Mouse (Mus musculus): ENCODE data around the gene Olfr1016. TPM values are rescaled to one million over a fixed set of nuclear protein-coding genes. Genes with fewer than 3 reads are reported as not detected.

The Olfr1016 gene
- polyA plus RNA-seq (2015; fragmentation: Nextera tagmentation; extraction: Ambion mirVana) = not detected in 2 replicates

DNA sequence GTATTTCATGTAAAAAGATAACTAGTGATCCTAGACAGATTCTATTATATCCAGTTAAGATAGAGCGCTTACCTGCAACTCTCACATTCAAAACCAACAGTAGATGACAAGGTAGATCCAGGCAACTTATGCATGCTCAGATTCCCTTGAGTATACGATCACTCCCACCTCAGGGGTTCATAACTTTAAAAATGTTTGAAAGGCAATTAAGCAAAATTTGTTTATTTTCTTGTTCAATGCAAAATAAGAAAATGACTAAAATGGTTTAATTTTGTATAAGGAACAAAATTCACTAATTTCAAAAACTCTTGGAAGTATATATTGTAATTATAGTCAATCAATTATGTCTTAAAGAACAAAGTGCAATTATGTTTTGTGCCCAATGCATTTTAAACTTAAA lies at the start of gene Olfr1016:
Gene Olfr1016 (minus strand): TSS at position 101 of the 400 bp plus-strand sequence.
- Histone ChIP-seq H3K4me2 (ENCODE audit: low read length) (no peak within 1 kb of the TSS), H3K27me3 (ENCODE audit: insufficient read depth, low read length) (no peaks in the 10 kb centered on the region), H3K4me1 (replicated peaks; ENCODE audit: insufficient read depth, low read length) (no peaks in the 10 kb centered on the region), H3K27ac (no peak within 1 kb of the TSS), H3K9me3 (replicated peaks; ENCODE audit: low read length) (no peaks in the 10 kb centered on the region), H3K9ac (ENCODE audit: low read depth, low read length) (no peak within 1 kb of the TSS), H3K4me3 (replicated peaks; ENCODE audit: low read depth, low read length) (no peak within 1 kb of the TSS), H3K36me3 (ENCODE audit: insufficient read depth, low read length) (no peaks in the 10 kb centered on the region)
- 87% methylated on average over 2 of the region's 2 CpGs for WGBS
- no peak for TF ChIP-seq CTCF (IDR thresholded peaks at IDR 0.05; ENCODE audit: low read depth)
- no peak for ATAC-seq (replicated peaks; ENCODE audit: low FRiP score, low read depth)
- no peak for DNase-seq (ENCODE audit: low spot score)

DNA sequence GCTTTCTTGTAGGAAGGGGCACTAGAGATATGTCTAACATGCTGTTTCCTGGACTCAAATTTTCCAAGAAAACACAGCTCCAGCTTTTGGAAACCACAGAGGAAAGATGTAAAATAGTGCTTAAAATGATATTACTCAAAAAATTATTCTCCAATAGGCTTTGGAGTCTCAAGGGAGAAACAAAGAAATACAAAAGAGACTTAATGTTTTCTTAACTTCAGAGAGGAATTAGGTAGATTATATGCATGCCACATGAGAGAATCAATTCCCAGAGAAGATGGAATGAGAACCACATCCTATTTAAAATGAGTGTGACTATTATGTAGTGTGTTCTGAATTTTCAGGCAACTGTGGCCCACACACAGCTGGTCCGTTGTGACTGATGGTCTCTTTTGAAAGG lies 44.4 kb upstream of the Olfr1016 start, which contains the start of gene Olfr1020:
Gene Olfr1020 (plus strand): TSS at position 301 of the 400 bp plus-strand sequence.
- no peak within 1 kb of the TSS for H3K4me3 ChIP-seq (replicated peaks; ENCODE audit: low read depth, low read length)
- no peaks in the 10 kb centered on the region for H3K27me3 ChIP-seq (ENCODE audit: insufficient read depth, low read length)
- H3K27ac ChIP-seq = no peak within 1 kb of the TSS
- DNase-seq (ENCODE audit: low spot score) (no peak), ATAC-seq (replicated peaks; ENCODE audit: low FRiP score, low read depth) (no peak)
- TF ChIP-seq CTCF (IDR thresholded peaks at IDR 0.05; ENCODE audit: low read depth) = no peak
- H3K9me3 ChIP-seq (replicated peaks; ENCODE audit: low read length) = no peaks in the 10 kb centered on the region
- H3K4me2 ChIP-seq (ENCODE audit: low read length) = no peak within 1 kb of the TSS
- H3K9ac ChIP-seq (ENCODE audit: low read depth, low read length) = no peak within 1 kb of the TSS
- no peaks in the 10 kb centered on the region for H3K4me1 ChIP-seq (replicated peaks; ENCODE audit: insufficient read depth, low read length)
- 68% methylated on average over 1 of the region's 1 CpGs for WGBS
- no peaks in the 10 kb centered on the region for H3K36me3 ChIP-seq (ENCODE audit: insufficient read depth, low read length)

DNA sequence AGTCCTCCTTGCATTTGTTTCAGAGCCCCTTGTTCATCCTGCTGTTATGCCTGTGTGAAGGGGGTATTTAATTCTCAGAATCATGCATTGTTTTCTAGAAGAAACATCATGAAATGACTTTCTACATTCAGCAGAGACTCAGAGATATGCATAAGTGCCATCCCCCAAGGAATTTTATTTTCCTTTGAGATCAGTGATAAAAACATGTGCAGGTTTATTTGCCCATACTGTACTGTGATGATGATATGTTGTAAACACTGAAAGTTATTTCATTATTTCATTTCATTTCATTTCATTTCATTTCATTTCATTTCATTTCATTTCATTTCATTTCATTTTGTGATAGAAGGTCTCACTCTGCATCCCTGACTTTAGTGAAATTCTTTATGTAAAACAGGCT lies 43.0 kb upstream of the Olfr1016 start, which contains the start of gene Olfr1019:
Gene Olfr1019 (minus strand): TSS at position 101 of the 400 bp plus-strand sequence.
- no peaks in the 10 kb centered on the region for H3K36me3 ChIP-seq (ENCODE audit: insufficient read depth, low read length)
- H3K27ac ChIP-seq = no peak within 1 kb of the TSS
- ATAC-seq (replicated peaks; ENCODE audit: low FRiP score, low read depth) (no peak), DNase-seq (ENCODE audit: low spot score) (no peak)
- no peaks in the 10 kb centered on the region for H3K9me3 ChIP-seq (replicated peaks; ENCODE audit: low read length)
- no peaks in the 10 kb centered on the region for H3K4me1 ChIP-seq (replicated peaks; ENCODE audit: insufficient read depth, low read length)
- no peaks in the 10 kb centered on the region for H3K27me3 ChIP-seq (ENCODE audit: insufficient read depth, low read length)
- no peak within 1 kb of the TSS for H3K9ac ChIP-seq (ENCODE audit: low read depth, low read length)
- no peak within 1 kb of the TSS for H3K4me2 ChIP-seq (ENCODE audit: low read length)
- H3K4me3 ChIP-seq (replicated peaks; ENCODE audit: low read depth, low read length) = no peak within 1 kb of the TSS
- TF ChIP-seq CTCF (IDR thresholded peaks at IDR 0.05; ENCODE audit: low read depth) = no peak

DNA sequence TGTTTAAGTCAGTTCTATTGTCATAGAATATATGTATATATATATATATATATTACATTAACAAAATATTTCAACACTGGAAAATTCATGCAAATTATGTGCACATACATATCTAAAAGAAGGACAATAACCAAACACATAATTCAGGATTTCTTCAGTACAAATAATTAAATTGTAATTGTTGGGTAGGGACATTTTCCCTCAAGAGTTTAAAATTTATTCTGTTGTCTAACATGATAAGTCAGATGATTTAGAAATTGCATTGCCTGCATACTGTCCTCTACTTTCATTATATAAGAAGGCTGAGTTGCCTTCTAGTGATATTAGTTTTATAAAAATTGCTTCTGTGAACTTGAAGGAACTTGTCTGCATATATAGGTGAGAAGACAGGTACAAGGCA lies 15.8 kb upstream of the Olfr1016 start, which contains the start of gene Olfr1018:
Gene Olfr1018 (plus strand): TSS at position 301 of the 400 bp plus-strand sequence.
- H3K4me3 ChIP-seq (replicated peaks; ENCODE audit: low read depth, low read length) = no peak within 1 kb of the TSS
- H3K4me1 ChIP-seq (replicated peaks; ENCODE audit: insufficient read depth, low read length) = no peaks in the 10 kb centered on the region
- no peak within 1 kb of the TSS for H3K4me2 ChIP-seq (ENCODE audit: low read length)
- H3K27ac ChIP-seq = no peak within 1 kb of the TSS
- H3K27me3 ChIP-seq (ENCODE audit: insufficient read depth, low read length) = no peaks in the 10 kb centered on the region
- no peak within 1 kb of the TSS for H3K9ac ChIP-seq (ENCODE audit: low read depth, low read length)
- H3K36me3 ChIP-seq (ENCODE audit: insufficient read depth, low read length) = no peaks in the 10 kb centered on the region
- TF ChIP-seq CTCF (IDR thresholded peaks at IDR 0.05; ENCODE audit: low read depth) = no peak
- no peaks in the 10 kb centered on the region for H3K9me3 ChIP-seq (replicated peaks; ENCODE audit: low read length)
- ATAC-seq (replicated peaks; ENCODE audit: low FRiP score, low read depth) (no peak), DNase-seq (ENCODE audit: low spot score) (no peak)

DNA sequence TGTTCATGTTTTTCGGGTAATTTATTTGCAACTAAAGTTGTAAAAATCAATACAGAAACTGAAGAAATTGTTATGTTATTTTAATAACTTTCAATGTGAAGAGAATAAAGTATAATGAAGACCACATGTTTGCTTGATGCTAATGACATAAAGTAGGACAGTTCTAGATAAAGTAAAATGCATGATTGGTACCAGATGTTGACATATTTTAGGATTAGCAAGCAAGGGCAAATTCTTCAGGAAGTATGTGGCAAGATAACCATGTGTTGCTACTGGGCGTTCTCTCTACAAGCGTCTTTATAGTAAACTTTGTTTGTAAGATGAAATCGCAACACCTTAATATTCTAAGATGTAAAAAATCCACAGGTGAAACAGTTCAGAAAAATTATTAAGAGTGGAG lies 2.2 kb upstream of the Olfr1016 start:
- H3K4me3 ChIP-seq (replicated peaks; ENCODE audit: low read depth, low read length) = no peak overlapping the region
- H3K9ac ChIP-seq (ENCODE audit: low read depth, low read length) = no peak overlapping the region
- H3K4me1 ChIP-seq (replicated peaks; ENCODE audit: insufficient read depth, low read length) = no peaks in the 10 kb centered on the region
- H3K36me3 ChIP-seq (ENCODE audit: insufficient read depth, low read length) = no peaks in the 10 kb centered on the region
- 88% methylated on average over 4 of the region's 4 CpGs for WGBS
- no peak overlapping the region for H3K4me2 ChIP-seq (ENCODE audit: low read length)
- ATAC-seq (replicated peaks; ENCODE audit: low FRiP score, low read depth) = no peak
- H3K27ac ChIP-seq = no peak overlapping the region
- DNase-seq (ENCODE audit: low spot score) = no peak
- H3K27me3 ChIP-seq (ENCODE audit: insufficient read depth, low read length) = no peaks in the 10 kb centered on the region
- no peak for TF ChIP-seq CTCF (IDR thresholded peaks at IDR 0.05; ENCODE audit: low read depth)
- H3K9me3 ChIP-seq (replicated peaks; ENCODE audit: low read length) = no peaks in the 10 kb centered on the region

DNA sequence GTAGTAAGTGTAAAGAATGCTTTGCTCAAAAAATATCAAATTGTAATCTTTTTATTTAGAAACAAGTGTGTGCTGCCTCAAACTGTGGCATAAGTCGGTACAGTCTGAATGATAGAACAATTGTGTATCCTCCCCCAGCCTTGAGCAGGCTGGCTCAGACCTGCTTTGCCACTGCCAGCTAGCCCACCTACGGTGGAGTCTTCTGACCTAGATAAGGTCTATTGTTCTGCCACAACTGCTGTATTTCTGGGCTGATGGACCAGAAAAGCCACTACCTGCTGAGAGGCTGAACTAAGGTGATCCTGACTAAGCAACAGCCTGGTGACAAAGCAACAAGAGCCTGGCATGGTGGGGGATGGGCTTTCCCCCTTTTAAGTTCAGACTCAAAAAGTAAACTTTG lies 10.0 kb downstream of the Olfr1016 start:
- TF ChIP-seq CTCF (IDR thresholded peaks at IDR 0.05; ENCODE audit: low read depth) = no peak
- WGBS = 70% methylated on average over 2 of the region's 2 CpGs

DNA sequence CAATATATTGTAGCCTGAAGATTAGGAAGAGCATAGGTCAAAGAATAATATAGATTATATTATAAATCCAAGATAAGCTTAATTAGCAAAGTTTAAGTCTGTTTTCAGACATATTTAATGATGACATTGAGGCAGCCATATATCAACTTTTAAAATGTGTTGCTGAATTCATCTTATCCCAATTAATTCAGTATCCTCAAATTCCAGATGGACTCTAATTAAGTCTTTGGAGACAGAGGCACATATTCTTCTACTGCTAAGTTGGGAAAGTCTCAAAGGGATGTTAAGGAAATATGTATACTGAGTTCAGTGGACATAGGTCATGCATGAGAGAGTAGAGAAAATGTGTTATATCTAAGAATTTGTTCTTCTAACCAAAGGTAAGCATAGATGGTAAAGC lies 20.6 kb downstream of the Olfr1016 start, which contains the start of gene Olfr1015:
Gene Olfr1015 (plus strand): TSS at position 301 of the 400 bp plus-strand sequence.
- Histone ChIP-seq H3K4me2 (ENCODE audit: low read length) (no peak within 1 kb of the TSS), H3K27ac (no peak within 1 kb of the TSS), H3K9ac (ENCODE audit: low read depth, low read length) (no peak within 1 kb of the TSS), H3K27me3 (ENCODE audit: insufficient read depth, low read length) (no peaks in the 10 kb centered on the region), H3K36me3 (ENCODE audit: insufficient read depth, low read length) (no peaks in the 10 kb centered on the region), H3K4me3 (replicated peaks; ENCODE audit: low read depth, low read length) (no peak within 1 kb of the TSS), H3K9me3 (replicated peaks; ENCODE audit: low read length) (no peaks in the 10 kb centered on the region), H3K4me1 (replicated peaks; ENCODE audit: insufficient read depth, low read length) (no peaks in the 10 kb centered on the region)
- TF ChIP-seq CTCF (IDR thresholded peaks at IDR 0.05; ENCODE audit: low read depth) = no peak
- ATAC-seq (replicated peaks; ENCODE audit: low FRiP score, low read depth) (no peak), DNase-seq (ENCODE audit: low spot score) (no peak)

More for the DNA sequence above, 10.0 kb downstream of the Olfr1016 start:
- H3K4me1 ChIP-seq (replicated peaks; ENCODE audit: insufficient read depth, low read length) = no peaks in the 10 kb centered on the region
- no peak overlapping the region for H3K27ac ChIP-seq
- ATAC-seq (replicated peaks; ENCODE audit: low FRiP score, low read depth) (no peak), DNase-seq (ENCODE audit: low spot score) (no peak)
- H3K4me3 ChIP-seq (replicated peaks; ENCODE audit: low read depth, low read length) = no peak overlapping the region
- H3K4me2 ChIP-seq (ENCODE audit: low read length) = no peak overlapping the region
- H3K9ac ChIP-seq (ENCODE audit: low read depth, low read length) = no peak overlapping the region
- no peaks in the 10 kb centered on the region for H3K27me3 ChIP-seq (ENCODE audit: insufficient read depth, low read length)
- no peaks in the 10 kb centered on the region for H3K36me3 ChIP-seq (ENCODE audit: insufficient read depth, low read length)
- H3K9me3 ChIP-seq (replicated peaks; ENCODE audit: low read length) = no peaks in the 10 kb centered on the region

All from kidney, postnatal 0 days (tissue).